Mouse (Mus musculus): ENCODE results near the gene Rgl3. TPM values are rescaled to one million over a fixed set of nuclear protein-coding genes. Genes with fewer than 3 reads are reported as not detected.

Gene Rgl3
- 40.1 and 43.7 TPM in 2 replicates for polyA plus RNA-seq (2012; rRNA removed)

DNA sequence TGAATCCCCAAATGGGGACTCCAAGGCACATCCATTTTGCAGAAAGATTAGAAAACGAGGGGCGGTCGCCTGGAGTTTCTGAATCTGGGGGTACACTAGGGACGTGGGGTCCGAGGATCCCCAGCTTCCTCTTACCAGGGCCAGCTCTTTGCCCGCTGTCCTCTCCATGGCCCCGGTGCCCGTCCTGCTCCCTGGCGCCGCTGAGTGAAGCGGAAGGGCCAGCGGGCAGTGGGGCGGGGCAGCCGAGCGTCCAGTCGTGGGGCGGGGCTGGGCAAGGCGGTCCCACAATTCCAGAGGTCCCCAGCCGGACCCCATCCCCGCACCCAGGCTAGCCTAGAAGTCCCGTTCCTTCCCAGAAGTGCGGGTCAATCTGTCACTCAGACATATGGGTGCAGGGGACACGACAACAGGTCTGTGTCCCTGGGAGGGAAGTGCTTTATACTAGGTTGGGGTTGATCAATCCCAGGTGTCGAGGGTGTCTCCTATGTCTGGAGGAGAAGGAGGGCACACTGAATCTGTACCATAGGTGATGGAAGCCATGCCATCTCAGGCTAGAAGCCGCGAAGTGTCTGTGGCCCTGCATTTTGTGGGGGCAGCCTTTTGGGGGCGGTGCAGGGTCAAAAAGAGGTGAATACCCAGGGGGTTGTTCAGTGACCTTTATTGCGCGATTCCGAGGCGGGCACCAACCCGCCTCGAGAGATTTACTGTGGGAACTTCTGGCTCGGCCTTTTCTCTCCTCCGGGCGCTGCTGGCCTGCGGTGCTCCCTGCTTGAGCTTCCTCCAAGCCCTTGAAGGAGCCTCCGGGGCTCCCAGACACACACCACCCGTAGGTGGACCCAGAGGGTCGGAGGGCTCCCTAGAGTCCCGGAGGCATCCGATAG, at the start of gene Rgl3:
Rgl3 (minus strand) TSS at position 217 of the 881 bp plus-strand sequence.

DNA sequence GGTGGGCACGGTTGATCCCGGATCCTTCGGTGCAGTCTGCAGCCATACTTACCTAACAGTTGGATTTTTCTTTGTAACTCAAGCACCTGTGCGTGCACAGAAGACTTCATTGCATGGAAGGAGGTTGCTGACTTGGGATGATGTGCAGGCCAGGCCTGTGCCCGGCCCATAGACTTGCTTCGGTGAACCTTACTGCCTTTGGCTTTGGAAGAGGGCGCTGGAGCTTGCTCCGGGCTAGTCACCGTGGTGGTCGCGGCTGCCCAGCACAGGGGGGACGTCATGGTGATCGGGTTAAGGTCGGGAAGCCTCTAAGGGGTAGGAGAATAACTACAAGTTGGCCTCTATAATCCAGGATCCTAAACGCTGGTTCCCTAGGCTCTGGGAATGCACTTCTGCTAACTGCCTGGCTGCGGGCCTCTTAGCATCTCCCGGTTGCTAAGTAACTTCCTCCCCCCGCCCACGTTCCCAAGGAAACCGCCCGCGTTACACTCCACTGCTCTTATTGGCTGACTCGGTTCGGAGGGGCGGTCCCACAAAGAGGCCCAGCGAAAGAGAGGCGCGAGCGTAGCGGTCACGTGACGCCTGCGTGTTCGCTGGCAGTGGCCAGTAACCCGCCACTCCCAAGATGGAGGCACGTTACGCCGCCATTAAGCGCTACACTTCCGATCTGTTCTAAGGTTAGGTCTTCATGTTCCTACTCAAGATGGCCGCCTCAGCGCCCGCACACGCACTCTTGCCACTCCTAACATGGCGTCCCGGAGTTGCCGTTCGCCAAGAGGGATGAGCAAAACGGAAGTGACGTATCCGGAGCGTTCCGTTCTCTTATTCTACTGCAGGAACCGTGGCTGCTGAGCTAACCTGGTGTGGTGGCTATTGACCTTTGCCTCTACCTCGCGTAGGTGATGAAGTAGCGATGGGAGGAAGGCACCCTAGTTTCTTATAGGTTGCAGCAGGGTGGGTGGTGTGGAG, 13.2 kb upstream of the Rgl3 start, which contains the start of the genes Ccdc151 and Prkcsh:
Ccdc151 (minus strand) TSS at position 441 of the 969 bp plus-strand sequence.
Prkcsh (plus strand) TSS at position 613 of the 969 bp plus-strand sequence.

DNA sequence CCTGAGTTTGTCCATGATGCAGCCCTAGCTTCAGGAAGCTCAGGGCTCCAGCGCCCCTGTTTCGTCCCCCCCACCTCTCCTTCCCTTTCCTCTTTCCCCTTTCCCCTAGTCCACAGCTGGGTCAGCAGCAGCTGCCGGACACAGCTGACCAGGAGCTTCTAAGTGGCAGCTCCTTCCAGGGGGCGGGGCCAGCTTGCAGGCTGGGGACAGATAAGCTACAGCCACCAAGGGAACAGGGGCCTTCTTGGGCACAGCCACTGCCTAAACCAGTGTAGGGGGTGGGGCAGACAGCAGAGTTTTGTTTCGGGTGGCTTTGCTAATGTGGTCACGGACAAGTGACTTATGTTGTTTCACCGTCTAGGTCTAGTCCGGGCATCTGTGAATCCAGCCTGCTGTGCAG, 25.8 kb downstream of the Rgl3 start, which contains the start of gene Epor:
Epor (minus strand) TSS at position 90 of the 400 bp plus-strand sequence.

DNA sequence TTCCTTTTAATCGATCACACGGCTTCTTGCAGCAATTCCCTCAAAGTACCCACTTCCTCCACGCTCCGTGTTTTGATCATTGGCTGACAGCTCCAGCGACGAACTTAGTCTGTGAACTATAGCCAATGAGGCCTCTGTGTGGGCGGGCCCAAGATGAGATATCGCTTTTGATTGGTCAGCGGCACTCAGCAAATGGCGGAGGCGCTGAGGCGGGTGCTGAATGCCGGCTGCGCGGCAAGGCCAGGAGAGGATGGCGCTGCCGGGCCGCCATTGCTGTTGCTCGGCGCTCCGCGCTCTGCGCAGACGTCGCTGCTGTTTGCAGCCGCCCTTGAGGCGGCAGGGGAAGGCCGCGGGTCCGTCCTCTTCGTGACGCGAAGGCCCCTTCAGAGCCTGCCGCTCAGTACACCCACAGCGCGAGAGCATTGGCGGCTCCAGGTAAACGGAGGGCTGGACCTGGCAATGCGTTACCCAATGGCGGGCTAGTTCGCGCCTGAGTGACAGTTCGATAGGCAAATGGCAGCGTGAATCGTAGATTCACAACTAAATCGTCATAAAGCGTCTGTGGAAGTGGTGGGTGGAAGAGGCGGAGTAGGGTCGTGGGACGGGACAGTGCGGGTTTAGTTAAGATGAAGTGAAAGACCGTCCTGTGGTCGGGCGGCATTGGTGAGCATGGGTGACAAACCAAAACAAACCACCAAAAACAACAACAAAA, 33.5 kb downstream of the Rgl3 start, which contains the start of gene Swsap1:
Swsap1 (plus strand) TSS at position 186 of the 712 bp plus-strand sequence.

DNA sequence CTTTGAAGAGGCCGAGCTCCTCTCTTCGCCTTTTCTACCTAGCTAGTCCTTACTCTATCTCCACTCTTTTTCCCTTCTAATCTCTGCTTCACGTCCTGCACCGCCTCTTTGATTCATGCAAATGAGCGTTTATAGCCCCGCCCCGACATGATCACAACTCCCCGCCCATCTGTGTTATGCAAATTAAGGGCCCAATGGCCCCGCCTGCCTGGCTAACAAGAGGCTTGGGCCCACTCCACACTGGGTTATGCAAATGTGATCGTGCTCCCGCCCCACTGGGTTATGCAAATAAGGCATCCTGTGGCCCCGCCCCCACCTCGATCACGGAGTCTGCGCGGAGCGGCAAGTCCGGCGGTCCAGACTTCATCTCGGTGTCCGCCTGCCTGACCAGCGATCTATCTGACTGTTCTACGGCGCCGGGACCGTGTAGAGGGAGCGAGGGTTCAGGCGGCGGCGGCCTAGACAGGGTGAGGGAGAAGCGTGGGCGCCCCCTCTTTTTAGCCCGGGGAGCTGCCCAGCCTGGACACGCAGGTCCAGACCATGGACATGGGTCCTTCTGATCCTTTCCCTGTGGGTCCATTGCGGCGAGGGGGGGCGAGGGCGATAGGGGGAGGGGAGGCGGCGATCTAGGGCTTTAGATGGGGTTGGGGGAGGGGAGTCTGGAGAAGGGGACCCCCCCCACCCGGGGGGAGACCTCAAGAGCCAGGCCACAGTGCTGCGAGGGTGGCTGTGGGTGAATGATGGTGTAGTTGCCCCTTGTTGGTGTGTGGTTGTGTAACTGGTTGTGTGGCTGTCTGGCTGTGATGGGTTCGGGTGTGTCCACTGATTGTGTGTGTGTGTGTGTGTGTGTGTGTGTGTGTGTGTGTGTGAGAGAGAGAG, 52.3 kb downstream of the Rgl3 start, which contains the start of gene Plppr2:
Plppr2 (plus strand) TSS at position 342 of the 879 bp plus-strand sequence.

DNA sequence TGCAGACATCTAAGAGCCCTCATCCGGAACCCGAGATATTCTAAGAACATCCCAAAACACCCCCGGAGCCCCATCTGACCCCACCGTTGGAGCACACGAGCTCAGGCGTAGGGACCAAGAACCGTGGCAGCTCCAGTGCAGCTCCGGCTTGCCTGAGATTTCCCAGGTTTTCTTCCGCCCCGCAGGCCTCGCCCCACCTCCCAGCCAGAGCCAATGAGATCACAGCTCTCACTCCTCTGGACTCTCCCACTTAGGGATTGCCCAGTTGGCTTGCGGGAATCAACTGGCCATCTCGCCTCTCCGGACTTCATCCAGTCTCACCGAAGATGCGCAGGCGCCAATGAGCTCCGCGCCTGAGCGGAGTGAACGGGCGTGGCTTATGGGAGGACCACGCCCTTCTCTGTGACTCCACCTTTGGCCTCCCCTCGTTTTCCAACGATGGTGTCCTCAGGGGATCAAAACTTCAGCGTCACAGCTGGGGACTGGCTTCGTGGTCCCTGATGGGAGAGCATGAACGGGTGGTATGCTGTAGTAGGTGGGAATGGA, 62.0 kb downstream of the Rgl3 start, which contains the start of the genes Ccdc159 and Tmem205:
Ccdc159 (plus strand) TSS at position 264 of the 546 bp plus-strand sequence.
Tmem205 (minus strand) TSS at position 349 of the 546 bp plus-strand sequence.

Other genes with a start within 250 kb of the Rgl3 start
- gene Spc24, start 229.1 kb downstream of the Rgl3 start, polyA plus RNA-seq (2012; rRNA removed), result 26.6 and 31.0 TPM in 2 replicates
- gene Kank2, start 190.7 kb downstream of the Rgl3 start, polyA plus RNA-seq (2012; rRNA removed), result 148 and 186 TPM in 2 replicates
- 25.8 and 30.4 TPM in 2 replicates for gene Angptl8, start 153.9 kb downstream of the Rgl3 start, polyA plus RNA-seq (2012; rRNA removed)
- 151 and 170 TPM in 2 replicates for gene Dock6, start 136.8 kb downstream of the Rgl3 start, polyA plus RNA-seq (2012; rRNA removed)
- 49.3 and 63.0 TPM in 2 replicates for gene Rab3d, start 71.3 kb downstream of the Rgl3 start, polyA plus RNA-seq (2012; rRNA removed)
- 8.4 and 9.9 TPM in 2 replicates for gene Ccdc159, start 62.0 kb downstream of the Rgl3 start, polyA plus RNA-seq (2012; rRNA removed)
- 179 and 191 TPM in 2 replicates for gene Tmem205, start 61.9 kb downstream of the Rgl3 start, polyA plus RNA-seq (2012; rRNA removed)
- gene Plppr2, start 52.4 kb downstream of the Rgl3 start, polyA plus RNA-seq (2012; rRNA removed), result 48.0 and 52.6 TPM in 2 replicates
- 7.1 and 11.2 TPM in 2 replicates for gene Swsap1, start 33.7 kb downstream of the Rgl3 start, polyA plus RNA-seq (2012; rRNA removed)
- gene Epor, start 25.9 kb downstream of the Rgl3 start, polyA plus RNA-seq (2012; rRNA removed), result 3.1 and 3.4 TPM in 2 replicates
- gene Ccdc151, start 13.2 kb upstream of the Rgl3 start, polyA plus RNA-seq (2012; rRNA removed), result 3.5 and 4.3 TPM in 2 replicates
- 129 and 142 TPM in 2 replicates for gene Prkcsh, start 13.4 kb upstream of the Rgl3 start, polyA plus RNA-seq (2012; rRNA removed)
- 0.69 and 1.1 TPM in 2 replicates for gene Elavl3, start 62.6 kb upstream of the Rgl3 start, polyA plus RNA-seq (2012; rRNA removed)
- not detected in 2 replicates for gene Gm49318, start 81.8 kb upstream of the Rgl3 start, polyA plus RNA-seq (2012; rRNA removed)
- gene Zfp653, start 81.9 kb upstream of the Rgl3 start, polyA plus RNA-seq (2012; rRNA removed), result 42.8 and 46.1 TPM in 2 replicates
- gene Ecsit, start 96.0 kb upstream of the Rgl3 start, polyA plus RNA-seq (2012; rRNA removed), result 40.6 and 44.4 TPM in 2 replicates
- gene Cnn1, start 109.8 kb upstream of the Rgl3 start, polyA plus RNA-seq (2012; rRNA removed), result 358 and 427 TPM in 2 replicates
- 254 and 278 TPM in 2 replicates for gene Elof1, start 127.7 kb upstream of the Rgl3 start, polyA plus RNA-seq (2012; rRNA removed)
- 54.9 TPM in 2 replicates for gene Acp5, start 146.3 kb upstream of the Rgl3 start, polyA plus RNA-seq (2012; rRNA removed)
- 74.7 and 102 TPM in 2 replicates for gene Pigyl, start 167.4 kb upstream of the Rgl3 start, polyA plus RNA-seq (2012; rRNA removed)
- gene Zfp872, start 198.6 kb upstream of the Rgl3 start, polyA plus RNA-seq (2012; rRNA removed), result 0.05 and 0.09 TPM in 2 replicates
- 20.5 and 21.0 TPM in 2 replicates for gene Zfp809, start 236.3 kb upstream of the Rgl3 start, polyA plus RNA-seq (2012; rRNA removed)

All from ovary, adult 2 months (tissue).